In genomic region chr11:119898976-119899375, GRCm38 (mm10) we compare ENCODE assay signal across 27 mouse cellular contexts. TPM values are rescaled to one million over a fixed set of nuclear protein-coding genes. Genes with fewer than 3 reads are reported as not detected.
DNase-seq lines count a peak whose midpoint lies in the region; ATAC-seq and TF ChIP-seq lines count a peak whose summit lies in the region.
"Had no signal": no experiment of that assay in that cellular context is flagged by ENCODE, and none has a peak within 500 bp of the region (broad histone marks: within the 10 kb centered on the region; RNA-seq: fewer than 3 reads in every experiment).

No protein-coding gene starts in this region.

- H3K4me2 ChIP-seq in hindbrain, embryonic 13.5 days = no peak overlapping the region
- H3K4me2 ChIP-seq in hindbrain, embryonic 11.5 days (replicated peaks; ENCODE audit: low read depth, low read length) = no peak overlapping the region
- H3K4me2 ChIP-seq in lung, postnatal 0 days (replicated peaks; ENCODE audit: low read depth, low read length) = no peak overlapping the region
- H3K4me2 ChIP-seq in neural tube, embryonic 15.5 days = no peak overlapping the region
- H3K4me2 ChIP-seq: heart, embryonic 12.5 days; lung, embryonic 14.5 days; stomach, embryonic 15.5 days had no signal

- TF ChIP-seq POLR2A in lung, adult 2 months (IDR thresholded peaks at IDR 0.05; ENCODE audit: borderline replicate concordance, extremely low read depth, low read depth, low read length) = no peak

- H3K27me3 ChIP-seq in hindbrain, embryonic 13.5 days = no peaks in the 10 kb centered on the region
- no peaks in the 10 kb centered on the region for H3K27me3 ChIP-seq in hindbrain, embryonic 11.5 days (ENCODE audit: control insufficient read depth, insufficient read depth, low read length)
- no peaks in the 10 kb centered on the region for H3K27me3 ChIP-seq in lung, postnatal 0 days (replicated peaks; ENCODE audit: insufficient read depth, low read length)
- H3K27me3 ChIP-seq in neural tube, embryonic 15.5 days (replicated peaks) = no peaks in the 10 kb centered on the region
- H3K27me3 ChIP-seq: heart, embryonic 12.5 days; Patski; stomach, embryonic 15.5 days had no signal

- no peak overlapping the region for H3K4me3 ChIP-seq in hindbrain, embryonic 13.5 days
- H3K4me3 ChIP-seq in hindbrain, embryonic 11.5 days (ENCODE audit: low read depth, low read length) = no peak overlapping the region
- H3K4me3 ChIP-seq in lung, postnatal 0 days (ENCODE audit: low read depth, low read length) = no peak overlapping the region
- no peak overlapping the region for H3K4me3 ChIP-seq in lung, adult 2 months (replicated peaks; ENCODE audit: extremely low read depth, low read depth, low read length)
- no peak overlapping the region for H3K4me3 ChIP-seq in neural tube, embryonic 15.5 days (replicated peaks)
- H3K4me3 ChIP-seq: erythroblast, embryonic 14.5 days; heart, adult 2 months; heart, embryonic 12.5 days; stomach, embryonic 15.5 days had no signal

- peak overlapping the region; percentile 94; the same call in 1 of the 2 replicates for H3K27ac ChIP-seq in hindbrain, embryonic 13.5 days
- H3K27ac ChIP-seq in hindbrain, embryonic 11.5 days (ENCODE audit: low read depth, low read length) = no peak overlapping the region
- H3K27ac ChIP-seq in lung, postnatal 0 days (ENCODE audit: low read length) = no peak overlapping the region
- H3K27ac ChIP-seq in neural tube, embryonic 15.5 days (replicated peaks) = peak overlapping the region; percentile 18; the same call in 1 of the 2 replicates
- H3K27ac ChIP-seq: heart, adult 2 months; liver, embryonic 14.5 days; stomach, embryonic 15.5 days had no signal

- TF ChIP-seq CTCF in lung, postnatal 0 days (IDR thresholded peaks at IDR 0.05) = no peak
- no peak for TF ChIP-seq CTCF in lung, adult 2 months (IDR thresholded peaks at IDR 0.05; ENCODE audit: insufficient read depth, low read length)

- 75% methylated on average over 11 of the region's 11 CpGs for WGBS in hindbrain, embryonic 13.5 days
- WGBS in hindbrain, embryonic 11.5 days = 84% methylated on average over 11 of the region's 11 CpGs
- 81% methylated on average over 11 of the region's 11 CpGs for WGBS in lung, postnatal 0 days
- WGBS in lung, adult 2 months = 58% methylated on average over 11 of the region's 11 CpGs
- WGBS in neural tube, embryonic 15.5 days = 85% methylated on average over 11 of the region's 11 CpGs

- TF ChIP-seq EP300 in lung, postnatal 0 days (IDR thresholded peaks at IDR 0.05) = no peak

- DNase-seq in adrenal gland, postnatal 14 days = peak; percentile 57
- no peak for DNase-seq in adrenal gland, postnatal 4 days (ENCODE audit: low spot score in 2 of 2)
- DNase-seq in hindbrain, embryonic 11.5 days (ENCODE audit: low spot score) = no peak
- no peak for DNase-seq in lung, postnatal 0 days (ENCODE audit: low spot score)
- DNase-seq in lung, adult 2 months = no peak
- DNase-seq in neural tube, embryonic 10.5 days (ENCODE audit: extremely low spot score, low spot score) = no peak
- DNase-seq: cerebellum, adult 2 months; cerebellum, postnatal 14 days; heart, adult 2 months; heart, postnatal 4 days; kidney, adult 2 months; kidney, postnatal 36 days; layer of hippocampus, postnatal 36 days; liver; lung, embryonic 14.5 days; lung, postnatal 4 days; right cerebral cortex, postnatal 25 days had no signal

- peaks cover 35% of the 10 kb centered on the region for H3K36me3 ChIP-seq in hindbrain, embryonic 13.5 days
- peaks cover 2% of the 10 kb centered on the region; the same call in 1 of the 2 replicates for H3K36me3 ChIP-seq in hindbrain, embryonic 11.5 days (ENCODE audit: control insufficient read depth, insufficient read depth, low read length)
- H3K36me3 ChIP-seq in lung, postnatal 0 days (ENCODE audit: insufficient read depth, low read length) = peaks cover 10% of the 10 kb centered on the region; the same call in 1 of the 2 replicates
- H3K36me3 ChIP-seq in neural tube, embryonic 15.5 days = peaks cover 25% of the 10 kb centered on the region

- no peaks in the 10 kb centered on the region for H3K9me3 ChIP-seq in hindbrain, embryonic 13.5 days
- H3K9me3 ChIP-seq in hindbrain, embryonic 11.5 days (ENCODE audit: control insufficient read depth, low read length) = no peaks in the 10 kb centered on the region
- H3K9me3 ChIP-seq in lung, postnatal 0 days (ENCODE audit: low read length) = no peaks in the 10 kb centered on the region
- H3K9me3 ChIP-seq in neural tube, embryonic 15.5 days (replicated peaks) = no peaks in the 10 kb centered on the region
- H3K9me3 ChIP-seq: G1E; heart, embryonic 12.5 days; megakaryocyte, embryonic 14.5 days; stomach, embryonic 15.5 days had no signal

- no peak for ATAC-seq in hindbrain, embryonic 13.5 days (ENCODE audit: low FRiP score)
- ATAC-seq in hindbrain, embryonic 11.5 days (ENCODE audit: low FRiP score) = no peak
- peak; percentile 37; the same call in 1 of the 2 replicates for ATAC-seq in lung, postnatal 0 days
- ATAC-seq in neural tube, embryonic 15.5 days (ENCODE audit: low FRiP score) = no peak
- ATAC-seq: forebrain, embryonic 16.5 days; Patski had no signal

- H3K9ac ChIP-seq in hindbrain, embryonic 13.5 days = peak overlapping the region; percentile 55; the same call in 1 of the 2 replicates
- no peak overlapping the region for H3K9ac ChIP-seq in hindbrain, embryonic 11.5 days (ENCODE audit: low read depth, low read length)
- no peak overlapping the region for H3K9ac ChIP-seq in lung, postnatal 0 days (replicated peaks; ENCODE audit: low read depth)
- no peak overlapping the region for H3K9ac ChIP-seq in neural tube, embryonic 15.5 days (replicated peaks)
- H3K9ac ChIP-seq: heart, embryonic 12.5 days; liver, embryonic 14.5 days; lung, embryonic 14.5 days; stomach, embryonic 15.5 days had no signal

- H3K4me1 ChIP-seq in hindbrain, embryonic 13.5 days (replicated peaks) = peaks cover 55% of the 10 kb centered on the region
- no peaks in the 10 kb centered on the region for H3K4me1 ChIP-seq in hindbrain, embryonic 11.5 days (replicated peaks; ENCODE audit: control insufficient read depth, insufficient read depth, low read length)
- no peaks in the 10 kb centered on the region for H3K4me1 ChIP-seq in lung, postnatal 0 days (ENCODE audit: insufficient read depth, low read depth, low read length)
- H3K4me1 ChIP-seq in lung, adult 2 months (ENCODE audit: control insufficient read depth, insufficient read depth, low read length) = peaks cover 6% of the 10 kb centered on the region
- peaks cover 36% of the 10 kb centered on the region for H3K4me1 ChIP-seq in neural tube, embryonic 15.5 days
- H3K4me1 ChIP-seq: heart, embryonic 12.5 days; stomach, embryonic 15.5 days had no signal

RNA-seq across cellular contexts. Expression of gene Chmp6, which starts 14.3 kb away (rescaled TPM):
- total RNA-seq in adrenal gland, postnatal 14 days (2021) = 31.0 and 37.3 TPM in 2 replicates
- 10 to 100 TPM; 51.4 to 54.3 TPM for total RNA-seq in adrenal gland, postnatal 4 days (2021)
- 100 and 103 TPM in 2 replicates for polyA plus RNA-seq in hindbrain, embryonic 13.5 days (2015; fragmentation: Nextera tagmentation; extraction: Ambion mirVana)
- polyA plus RNA-seq in hindbrain, embryonic 11.5 days (2014; fragmentation: Nextera tagmentation; extraction: Ambion mirVana) = 87.2 and 88.3 TPM in 2 replicates
- polyA plus RNA-seq in lung, postnatal 0 days (2015; fragmentation: Nextera tagmentation; extraction: Ambion mirVana) = 83.6 and 89.9 TPM in 2 replicates
- 50.2 and 51.0 TPM in 2 replicates for polyA plus RNA-seq in lung, adult 2 months (2012; rRNA removed)
- 99.0 and 105 TPM in 2 replicates for polyA plus RNA-seq in neural tube, embryonic 15.5 days (2015; fragmentation: Nextera tagmentation; extraction: Ambion mirVana)

RNA-seq across cellular contexts. Expression of gene Baiap2, which starts 43.6 kb away (rescaled TPM):
- 20.8 TPM in 2 replicates for total RNA-seq in adrenal gland, postnatal 14 days (2021)
- 10 to 100 TPM; 24.1 to 26.5 TPM for total RNA-seq in adrenal gland, postnatal 4 days (2021)
- 10.0 and 12.3 TPM in 2 replicates for polyA plus RNA-seq in hindbrain, embryonic 13.5 days (2015; fragmentation: Nextera tagmentation; extraction: Ambion mirVana)
- polyA plus RNA-seq in hindbrain, embryonic 11.5 days (2014; fragmentation: Nextera tagmentation; extraction: Ambion mirVana) = 10.1 and 11.5 TPM in 2 replicates
- 42.9 and 52.6 TPM in 2 replicates for polyA plus RNA-seq in lung, postnatal 0 days (2015; fragmentation: Nextera tagmentation; extraction: Ambion mirVana)
- polyA plus RNA-seq in lung, adult 2 months (2012; rRNA removed) = 83.7 and 92.9 TPM in 2 replicates
- polyA plus RNA-seq in neural tube, embryonic 15.5 days (2015; fragmentation: Nextera tagmentation; extraction: Ambion mirVana) = 16.6 and 20.5 TPM in 2 replicates

Comparison
In these comparisons a context has a peak if more than half of its experiments do, and no peak if none do; other contexts are left out.
1. H3K27ac ChIP-seq: peak in hindbrain, embryonic 13.5 days (single experiment) and neural tube, embryonic 15.5 days (single experiment); none in hindbrain, embryonic 11.5 days (single experiment) and lung, postnatal 0 days (single experiment).